22 mouse cellular contexts compared by ENCODE assay signal in the genomic region with DNA sequence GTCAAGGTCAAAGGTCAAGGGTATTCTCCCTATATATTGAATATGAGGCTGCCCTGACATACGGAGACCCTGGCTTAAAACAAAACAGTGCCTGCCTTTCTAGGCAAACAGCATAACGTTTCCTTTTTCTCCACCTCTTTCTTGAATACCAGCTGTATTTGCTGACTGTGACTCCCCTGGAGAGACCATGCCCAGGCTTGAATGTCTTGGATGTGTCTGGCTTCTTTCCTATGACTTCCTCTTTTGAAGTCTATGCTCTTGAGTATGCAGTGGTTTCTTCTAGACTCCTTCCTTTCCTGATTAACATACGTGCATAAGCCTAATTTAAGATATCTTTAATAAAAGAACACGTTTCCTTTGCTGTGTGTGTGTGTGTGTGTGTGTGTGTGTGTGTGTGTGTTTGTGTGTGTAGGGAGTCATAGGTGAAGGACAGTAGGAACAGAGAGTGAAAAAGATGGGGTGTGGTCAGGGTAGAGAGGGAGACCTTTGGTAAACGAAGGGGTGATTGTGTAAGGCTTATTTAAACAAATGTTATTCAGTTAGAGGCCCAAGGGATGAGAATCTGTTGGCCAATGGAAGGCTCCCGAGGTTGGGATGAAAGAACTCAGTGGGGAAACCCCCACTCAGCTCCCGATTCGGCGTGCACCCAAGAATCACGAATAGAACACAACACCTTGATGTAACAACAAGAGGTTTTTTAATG. TPM values are rescaled to one million over a fixed set of nuclear protein-coding genes. Genes with fewer than 3 reads are reported as not detected.
A peak's percentile ranks its signal among the peaks of the same experiment; 100 is the strongest.
DNase-seq lines count a peak whose midpoint lies in the region; ATAC-seq lines count a peak whose summit lies in the region.
"Had no signal": no experiment of that assay in that cellular context is flagged by ENCODE, and none has a peak within 500 bp of the region (broad histone marks: within the 10 kb centered on the region; RNA-seq: fewer than 3 reads in every experiment).

No protein-coding gene starts in this region.

- peaks cover 16% of the 10 kb centered on the region for H3K36me3 ChIP-seq in limb, embryonic 15.5 days
- H3K36me3 ChIP-seq in limb, embryonic 10.5 days, result no peaks in the 10 kb centered on the region
- peaks cover 3% of the 10 kb centered on the region; the same call in 1 of the 2 replicates for H3K36me3 ChIP-seq in liver, embryonic 11.5 days (ENCODE audit: control insufficient read depth, insufficient read depth, low read length)
- H3K36me3 ChIP-seq in forebrain, embryonic 10.5 days (replicated peaks), result 0 out of 2 replicates have a peak, but pooled peaks cover 3% of the 10 kb centered on the region
- no peaks in the 10 kb centered on the region for H3K36me3 ChIP-seq in midbrain, embryonic 14.5 days (ENCODE audit: control insufficient read depth, insufficient read depth, low read length)
- H3K36me3 ChIP-seq: midbrain, embryonic 12.5 days had no signal

- no peak for ATAC-seq in limb, embryonic 15.5 days (ENCODE audit: insufficient number of reproducible peaks, low FRiP score, low TSS enrichment, low read depth)
- ATAC-seq in liver, embryonic 11.5 days (replicated peaks; ENCODE audit: low FRiP score), result no peak; the same call in 1 of the 2 replicates
- ATAC-seq in megakaryocyte progenitor cell, adult 5-6 weeks (replicated peaks; ENCODE audit: poor library complexity), result peak; percentile 26; the same call in 1 of the 2 replicates
- no peak for ATAC-seq in midbrain, embryonic 14.5 days (ENCODE audit: low FRiP score, low TSS enrichment)
- ATAC-seq: hindbrain, embryonic 16.5 days had no signal

- H3K27me3 ChIP-seq in limb, embryonic 15.5 days, result no peaks in the 10 kb centered on the region
- H3K27me3 ChIP-seq in limb, embryonic 10.5 days (ENCODE audit: low read depth, poor library complexity, severe bottlenecking), result 0 out of 2 replicates have a peak, but pooled peaks cover 6% of the 10 kb centered on the region
- H3K27me3 ChIP-seq in liver, embryonic 11.5 days (replicated peaks; ENCODE audit: control insufficient read depth, insufficient read depth, low read length), result no peaks in the 10 kb centered on the region
- H3K27me3 ChIP-seq in forebrain, embryonic 10.5 days (ENCODE audit: poor library complexity, severe bottlenecking), result peaks cover 57% of the 10 kb centered on the region
- H3K27me3 ChIP-seq in midbrain, embryonic 14.5 days (ENCODE audit: control insufficient read depth, insufficient read depth, low read length), result 0 out of 2 replicates have a peak, but pooled peaks cover under 1% of the 10 kb centered on the region
- H3K27me3 ChIP-seq: embryonic facial prominence, embryonic 12.5 days; heart, embryonic 13.5 days had no signal

- H3K9me3 ChIP-seq in limb, embryonic 15.5 days, result no peaks in the 10 kb centered on the region
- no peaks in the 10 kb centered on the region for H3K9me3 ChIP-seq in limb, embryonic 10.5 days (replicated peaks)
- H3K9me3 ChIP-seq in liver, embryonic 11.5 days (ENCODE audit: control insufficient read depth, low read length), result no peaks in the 10 kb centered on the region
- no peaks in the 10 kb centered on the region for H3K9me3 ChIP-seq in forebrain, embryonic 10.5 days
- no peaks in the 10 kb centered on the region for H3K9me3 ChIP-seq in midbrain, embryonic 14.5 days (ENCODE audit: control insufficient read depth, low read length)
- H3K9me3 ChIP-seq: embryonic facial prominence, embryonic 12.5 days; heart, embryonic 13.5 days; midbrain, embryonic 12.5 days had no signal

- no peak overlapping the region for H3K4me3 ChIP-seq in limb, embryonic 15.5 days
- no peak overlapping the region for H3K4me3 ChIP-seq in limb, embryonic 10.5 days
- H3K4me3 ChIP-seq in liver, embryonic 11.5 days (ENCODE audit: low read depth, low read length), result no peak overlapping the region
- H3K4me3 ChIP-seq in forebrain, embryonic 10.5 days, result no peak overlapping the region
- H3K4me3 ChIP-seq in midbrain, embryonic 14.5 days (replicated peaks; ENCODE audit: low read depth, low read length), result no peak overlapping the region
- H3K4me3 ChIP-seq: embryonic facial prominence, embryonic 12.5 days; heart, embryonic 13.5 days; midbrain, embryonic 12.5 days had no signal

- peaks cover 35% of the 10 kb centered on the region for H3K4me1 ChIP-seq in limb, embryonic 15.5 days
- peaks cover 36% of the 10 kb centered on the region for H3K4me1 ChIP-seq in limb, embryonic 10.5 days
- peaks cover 33% of the 10 kb centered on the region for H3K4me1 ChIP-seq in liver, embryonic 11.5 days (replicated peaks; ENCODE audit: control insufficient read depth, insufficient read depth, low read length)
- H3K4me1 ChIP-seq in forebrain, embryonic 10.5 days, result peaks cover 59% of the 10 kb centered on the region
- peaks cover 16% of the 10 kb centered on the region; the same call in 1 of the 2 replicates for H3K4me1 ChIP-seq in midbrain, embryonic 14.5 days (ENCODE audit: control insufficient read depth, insufficient read depth, low read length)

- H3K4me2 ChIP-seq in limb, embryonic 15.5 days, result no peak overlapping the region
- H3K4me2 ChIP-seq in liver, embryonic 11.5 days, result no peak overlapping the region
- no peak overlapping the region for H3K4me2 ChIP-seq in midbrain, embryonic 14.5 days (ENCODE audit: low read length)
- H3K4me2 ChIP-seq: embryonic facial prominence, embryonic 12.5 days; heart, embryonic 13.5 days; midbrain, embryonic 12.5 days had no signal

- 0 out of 2 replicates have a peak overlapping the region, but pooled peaks have one; percentile 7 for H3K27ac ChIP-seq in limb, embryonic 15.5 days
- no peak overlapping the region for H3K27ac ChIP-seq in limb, embryonic 10.5 days
- peak overlapping the region; percentile 36 for H3K27ac ChIP-seq in liver, embryonic 11.5 days (ENCODE audit: low read depth, low read length)
- H3K27ac ChIP-seq in forebrain, embryonic 10.5 days, result no peak overlapping the region
- H3K27ac ChIP-seq in midbrain, embryonic 14.5 days (replicated peaks; ENCODE audit: low read depth, low read length), result no peak overlapping the region
- H3K27ac ChIP-seq: embryonic facial prominence, embryonic 12.5 days; midbrain, embryonic 12.5 days had no signal

- WGBS in limb, embryonic 15.5 days, result 79% methylated on average over 10 of the region's 10 CpGs
- WGBS in limb, embryonic 10.5 days, result 87% methylated on average over 10 of the region's 10 CpGs
- 62% methylated on average over 10 of the region's 10 CpGs for WGBS in liver, embryonic 11.5 days
- WGBS in forebrain, embryonic 10.5 days, result 85% methylated on average over 10 of the region's 10 CpGs
- 82% methylated on average over 10 of the region's 10 CpGs for WGBS in midbrain, embryonic 14.5 days

- no peak for DNase-seq in limb, embryonic 10.5 days (ENCODE audit: low spot score)
- peak; percentile 76 for DNase-seq in MEL-GATA-1-ER (ENCODE audit: extremely low read depth, low read depth)
- no peak for DNase-seq in liver, embryonic 11.5 days (ENCODE audit: low spot score)
- no peak for DNase-seq in ovary, postnatal 36 days (ENCODE audit: low spot score)
- no peak for DNase-seq in forebrain, embryonic 10.5 days (ENCODE audit: extremely low spot score, low spot score)
- DNase-seq in midbrain, embryonic 14.5 days, result no peak
- DNase-seq: adrenal gland, adult 8-10 months; cerebellum, adult 2 months; gastrocnemius, postnatal 25 days; heart, postnatal 4 days; kidney, adult 11 months; kidney, postnatal 10 days; thymus, adult 18-20 months had no signal

- no peak overlapping the region for H3K9ac ChIP-seq in limb, embryonic 15.5 days
- no peak overlapping the region for H3K9ac ChIP-seq in liver, embryonic 11.5 days (ENCODE audit: low read depth, low read length)
- no peak overlapping the region for H3K9ac ChIP-seq in midbrain, embryonic 14.5 days (replicated peaks; ENCODE audit: low read length)
- H3K9ac ChIP-seq: embryonic facial prominence, embryonic 12.5 days; heart, embryonic 13.5 days; midbrain, embryonic 12.5 days had no signal

RNA-seq across cellular contexts. Expression of a gene that starts 8.2 kb away (rescaled TPM):
- polyA plus RNA-seq in limb, embryonic 15.5 days (2015; fragmentation: Nextera tagmentation; extraction: Ambion mirVana), result not detected in 2 replicates
- polyA plus RNA-seq in limb, embryonic 10.5 days (2016; fragmentation: Nextera tagmentation; extraction: Ambion mirVana), result not detected in 2 replicates
- not detected in 2 replicates for polyA plus RNA-seq in liver, embryonic 11.5 days (2014; fragmentation: Nextera tagmentation; extraction: Ambion mirVana)
- total RNA-seq in megakaryocyte progenitor cell, adult 5-6 weeks (2015), result not detected in 2 replicates
- not detected in 2 replicates for total RNA-seq in megakaryocyte progenitor cell, adult 5-6 weeks (2017)
- not detected in 2 replicates for polyA plus RNA-seq in forebrain, embryonic 10.5 days (2016; fragmentation: Nextera tagmentation; extraction: Ambion mirVana)
- polyA plus RNA-seq in midbrain, embryonic 14.5 days (2014; fragmentation: Nextera tagmentation; extraction: Ambion mirVana), result not detected in 2 replicates
- total RNA-seq: adrenal gland, adult 8-10 months; gastrocnemius, postnatal 25 days; left cerebral cortex, postnatal 10 days had no signal
- polyA plus RNA-seq: cerebellum, adult 2 months; cortical plate, adult 2 months; embryonic facial prominence, embryonic 12.5 days; heart, embryonic 13.5 days; hindbrain, embryonic 16.5 days; midbrain, embryonic 12.5 days; neural tube, embryonic 14.5 days had no signal

RNA-seq across cellular contexts. Expression of a gene that starts 17.9 kb away (rescaled TPM):
- polyA plus RNA-seq in limb, embryonic 15.5 days (2015; fragmentation: Nextera tagmentation; extraction: Ambion mirVana), result 85.6 and 108 TPM in 2 replicates
- 30.1 and 44.7 TPM in 2 replicates for polyA plus RNA-seq in limb, embryonic 10.5 days (2016; fragmentation: Nextera tagmentation; extraction: Ambion mirVana)
- 71.4 and 81.6 TPM in 2 replicates for polyA plus RNA-seq in liver, embryonic 11.5 days (2014; fragmentation: Nextera tagmentation; extraction: Ambion mirVana)
- total RNA-seq in megakaryocyte progenitor cell, adult 5-6 weeks (2015), result 12.6 and 14.7 TPM in 2 replicates
- total RNA-seq in megakaryocyte progenitor cell, adult 5-6 weeks (2017), result 18.0 and 19.4 TPM in 2 replicates
- polyA plus RNA-seq in forebrain, embryonic 10.5 days (2016; fragmentation: Nextera tagmentation; extraction: Ambion mirVana), result 52.7 and 52.8 TPM in 2 replicates
- polyA plus RNA-seq in midbrain, embryonic 14.5 days (2014; fragmentation: Nextera tagmentation; extraction: Ambion mirVana), result 27.0 and 31.8 TPM in 2 replicates

RNA-seq across cellular contexts. Expression of a gene that starts 29.2 kb away (rescaled TPM):
- polyA plus RNA-seq in limb, embryonic 15.5 days (2015; fragmentation: Nextera tagmentation; extraction: Ambion mirVana), result 236 and 246 TPM in 2 replicates
- polyA plus RNA-seq in limb, embryonic 10.5 days (2016; fragmentation: Nextera tagmentation; extraction: Ambion mirVana), result 215 and 217 TPM in 2 replicates
- 215 and 216 TPM in 2 replicates for polyA plus RNA-seq in liver, embryonic 11.5 days (2014; fragmentation: Nextera tagmentation; extraction: Ambion mirVana)
- total RNA-seq in megakaryocyte progenitor cell, adult 5-6 weeks (2015), result 302 and 347 TPM in 2 replicates
- 439 and 441 TPM in 2 replicates for total RNA-seq in megakaryocyte progenitor cell, adult 5-6 weeks (2017)
- polyA plus RNA-seq in forebrain, embryonic 10.5 days (2016; fragmentation: Nextera tagmentation; extraction: Ambion mirVana), result 176 and 179 TPM in 2 replicates
- polyA plus RNA-seq in midbrain, embryonic 14.5 days (2014; fragmentation: Nextera tagmentation; extraction: Ambion mirVana), result 317 and 327 TPM in 2 replicates

Comparison
In these comparisons a context has a peak if more than half of its experiments do, and no peak if none do; other contexts are left out.
1. H3K27ac ChIP-seq: peak in limb, embryonic 15.5 days (single experiment) and liver, embryonic 11.5 days (single experiment); none in limb, embryonic 10.5 days (single experiment), forebrain, embryonic 10.5 days (single experiment) and midbrain, embryonic 14.5 days (single experiment).